22 mouse cellular contexts compared by ENCODE assay signal in genomic region chr6:5507821-5508220, GRCm38 (mm10). TPM values are rescaled to one million over a fixed set of nuclear protein-coding genes. Genes with fewer than 3 reads are reported as not detected.
DNase-seq lines count a peak whose midpoint lies in the region; ATAC-seq and TF ChIP-seq lines count a peak whose summit lies in the region.
"Had no signal": no experiment of that assay in that cellular context is flagged by ENCODE, and none has a peak within 500 bp of the region (broad histone marks: within the 10 kb centered on the region; RNA-seq: fewer than 3 reads in every experiment).

No protein-coding gene starts in this region.

- H3K9ac ChIP-seq in heart, embryonic 15.5 days: no peak overlapping the region
- no peak overlapping the region for H3K9ac ChIP-seq in kidney, embryonic 14.5 days (ENCODE audit: low read depth, low read length)
- H3K9ac ChIP-seq: hindbrain, embryonic 15.5 days; liver, embryonic 15.5 days; midbrain, embryonic 15.5 days; neural tube, embryonic 12.5 days had no signal

- no peaks in the 10 kb centered on the region for H3K27me3 ChIP-seq in heart, embryonic 15.5 days
- no peaks in the 10 kb centered on the region for H3K27me3 ChIP-seq in kidney, embryonic 14.5 days (ENCODE audit: control insufficient read depth, insufficient read depth, low read length)
- no peaks in the 10 kb centered on the region for H3K27me3 ChIP-seq in cerebellum, adult 2 months (ENCODE audit: control insufficient read depth, insufficient read depth, low read length)
- H3K27me3 ChIP-seq: hindbrain, embryonic 15.5 days; liver, embryonic 15.5 days; midbrain, embryonic 15.5 days; neural tube, embryonic 12.5 days had no signal

- TF ChIP-seq POLR2A in cerebellum, adult 2 months (IDR thresholded peaks at IDR 0.05; ENCODE audit: borderline replicate concordance, insufficient read depth, low read length): no peak

- no peak for ATAC-seq in heart, embryonic 15.5 days (replicated peaks; ENCODE audit: insufficient number of reproducible peaks, insufficient read depth, low FRiP score, low read depth)
- no peak for ATAC-seq in kidney, embryonic 14.5 days (ENCODE audit: low FRiP score, low TSS enrichment)
- ATAC-seq: activated CD4-positive, CD25-positive, alpha-beta regulatory T cell, adult 4 months; forebrain, embryonic 16.5 days; midbrain, embryonic 15.5 days had no signal

- no peak overlapping the region for H3K4me2 ChIP-seq in heart, embryonic 15.5 days
- H3K4me2 ChIP-seq in kidney, embryonic 14.5 days (replicated peaks; ENCODE audit: low read depth, low read length): no peak overlapping the region
- H3K4me2 ChIP-seq: hindbrain, embryonic 15.5 days; liver, embryonic 15.5 days; midbrain, embryonic 15.5 days; neural tube, embryonic 12.5 days had no signal

- peak overlapping the region; percentile 2; the same call in 1 of the 2 replicates for H3K27ac ChIP-seq in heart, embryonic 15.5 days
- no peak overlapping the region for H3K27ac ChIP-seq in kidney, embryonic 14.5 days (ENCODE audit: low read depth, low read length)
- H3K27ac ChIP-seq in cerebellum, adult 2 months (ENCODE audit: insufficient read depth, low read length): no peak overlapping the region
- H3K27ac ChIP-seq: hindbrain, embryonic 15.5 days; left cerebral cortex, adult 2 months; liver, embryonic 15.5 days; macrophage; midbrain, embryonic 15.5 days; neural tube, embryonic 12.5 days had no signal

- peaks cover 22% of the 10 kb centered on the region for H3K4me1 ChIP-seq in heart, embryonic 15.5 days (replicated peaks)
- H3K4me1 ChIP-seq in kidney, embryonic 14.5 days (ENCODE audit: control insufficient read depth, insufficient read depth, low read length): peaks cover 11% of the 10 kb centered on the region
- no peaks in the 10 kb centered on the region for H3K4me1 ChIP-seq in cerebellum, adult 2 months (ENCODE audit: control insufficient read depth, insufficient read depth, low read length)
- H3K4me1 ChIP-seq: hindbrain, embryonic 15.5 days; midbrain, embryonic 15.5 days; neural tube, embryonic 12.5 days had no signal

- no peak for DNase-seq in heart, postnatal 25 days (ENCODE audit: low spot score)
- peak; percentile 26 for DNase-seq in kidney, postnatal 10 days
- peak; percentile 89 for DNase-seq in fat pad, adult 2 months (ENCODE audit: extremely low read depth, low read depth, low spot score)
- peak; percentile 22 to 54 for DNase-seq in kidney, postnatal 36 days
- DNase-seq in cerebellum, adult 2 months: no peak
- no peak for DNase-seq in embryo, embryonic 10 days (ENCODE audit: low spot score)
- DNase-seq: cerebellum, adult 8-10 months; cerebellum, postnatal 36 days; gastrocnemius, postnatal 36 days; right cerebral cortex, postnatal 14 days had no signal

- intact Hi-C loops in heart, postnatal 25 days (cut with DNase I): no loop called here

- no peak for TF ChIP-seq CTCF in cerebellum, adult 2 months (IDR thresholded peaks at IDR 0.05; ENCODE audit: borderline replicate concordance, insufficient read depth, low read depth, low read length)

- no peaks in the 10 kb centered on the region for H3K36me3 ChIP-seq in heart, embryonic 15.5 days
- H3K36me3 ChIP-seq in kidney, embryonic 14.5 days (ENCODE audit: control insufficient read depth, insufficient read depth, low read length): no peaks in the 10 kb centered on the region
- H3K36me3 ChIP-seq: hindbrain, embryonic 15.5 days; liver, embryonic 15.5 days; midbrain, embryonic 15.5 days; neural tube, embryonic 12.5 days had no signal

- H3K9me3 ChIP-seq in heart, embryonic 15.5 days (replicated peaks): no peaks in the 10 kb centered on the region
- no peaks in the 10 kb centered on the region for H3K9me3 ChIP-seq in kidney, embryonic 14.5 days (ENCODE audit: control insufficient read depth, low read length)
- H3K9me3 ChIP-seq: hindbrain, embryonic 15.5 days; liver, embryonic 15.5 days; midbrain, embryonic 15.5 days; neural tube, embryonic 12.5 days had no signal

- 67% methylated on average over 5 of the region's 5 CpGs for WGBS in heart, embryonic 15.5 days
- WGBS in kidney, embryonic 14.5 days: 45% methylated on average over 5 of the region's 5 CpGs
- 90% methylated on average over 5 of the region's 5 CpGs for WGBS in cerebellum, adult 2 months

- no peak overlapping the region for H3K4me3 ChIP-seq in heart, embryonic 15.5 days
- H3K4me3 ChIP-seq in kidney, embryonic 14.5 days (ENCODE audit: low read length): no peak overlapping the region
- no peak overlapping the region for H3K4me3 ChIP-seq in cerebellum, adult 2 months (replicated peaks; ENCODE audit: insufficient read depth, low read depth, low read length)
- H3K4me3 ChIP-seq: hindbrain, embryonic 15.5 days; left cerebral cortex, adult 2 months; liver, embryonic 15.5 days; midbrain, embryonic 15.5 days; neural tube, embryonic 12.5 days had no signal

RNA-seq across cellular contexts. Expression of gene Pdk4, which starts 11.7 kb away (rescaled TPM):
- polyA plus RNA-seq in heart, embryonic 15.5 days (2015; fragmentation: Nextera tagmentation; extraction: Ambion mirVana): 27.0 and 31.3 TPM in 2 replicates
- 100 to 1,000 TPM; 594 to 699 TPM for total RNA-seq in heart, postnatal 25 days (2021)
- 1.3 and 3.6 TPM in 2 replicates for polyA plus RNA-seq in kidney, embryonic 14.5 days (2014; fragmentation: Nextera tagmentation; extraction: Ambion mirVana)
- polyA plus RNA-seq in cerebellum, adult 2 months (2012; rRNA removed): 6.5 and 7.7 TPM in 2 replicates
- total RNA-seq: hematopoietic stem cell, adult 5-6 weeks; MEL had no signal
- polyA plus RNA-seq: activated CD4-positive, CD25-positive, alpha-beta regulatory T cell, adult 4 months; macrophage had no signal

Comparison
In these comparisons a context has a peak if more than half of its experiments do, and no peak if none do; other contexts are left out.
1. DNase-seq: peak in kidney, postnatal 10 days (single experiment), fat pad, adult 2 months (single experiment) and kidney, postnatal 36 days (2 of 2); none in heart, postnatal 25 days (single experiment), cerebellum, adult 2 months (0 of 2) and embryo, embryonic 10 days (single experiment).